Mouse (Mus musculus) cerebellum, postnatal 36 days (tissue): ENCODE measurements around the gene Slc25a23.
"Not testable (repeated sequence)": the region's sequence is repeated elsewhere in the genome, so short reads cannot be mapped to it uniquely, and the experiment has no call there.

Experiments
- DNase-seq, 2 experiments: peaks; one replicate each; pipeline ENCODE4 v3.0.0; 2021 to 2022; ENCODE audit warnings: mixed read lengths in 2 of 2

The Slc25a23 gene

DNA sequence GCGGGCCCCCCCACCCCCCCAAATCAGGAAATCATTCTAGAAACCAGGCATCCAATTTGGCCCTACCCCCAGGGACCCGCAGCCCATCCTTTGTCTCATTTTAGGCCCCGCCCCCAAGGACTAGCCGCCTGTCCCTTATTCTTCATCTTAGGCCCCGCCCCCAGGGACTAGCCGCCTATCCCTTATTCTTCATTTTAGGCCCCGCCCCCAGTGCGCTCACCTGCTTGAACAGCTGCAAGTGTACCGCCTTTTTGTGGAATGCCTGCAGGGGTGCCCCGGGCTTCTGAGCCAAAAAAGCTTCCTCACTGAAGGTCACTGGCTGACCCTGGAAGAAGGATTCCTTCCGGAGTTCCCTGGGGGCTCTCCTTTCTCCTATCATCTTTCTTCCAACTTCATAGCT is 11.0 kb upstream of the Slc25a23 start:
- no peak for DNase-seq

- DNase-seq, result no peak
Measured at GRCm38 (mm10) chr17:57070272-57070671, 10.6 kb upstream of the Slc25a23 start.

DNA sequence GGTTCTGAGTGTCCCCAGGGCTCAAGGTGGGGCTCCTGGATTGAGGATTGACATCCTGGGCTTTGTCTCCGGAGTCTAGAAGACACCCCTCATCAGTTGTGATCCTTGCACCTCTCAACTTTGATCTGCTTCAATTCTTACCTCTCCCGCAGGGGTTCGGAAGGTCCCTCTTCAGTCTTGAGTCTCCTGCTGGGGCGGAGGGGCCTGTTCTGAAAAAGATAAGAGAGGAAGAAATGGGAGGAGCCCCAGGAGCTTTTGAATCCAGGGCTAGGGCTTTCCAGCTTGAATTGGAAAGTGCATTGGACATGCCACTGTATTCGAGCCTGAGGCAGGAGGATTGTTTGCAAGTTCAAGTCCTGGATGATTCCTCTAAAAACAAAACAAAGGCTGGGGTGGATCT is 7.2 kb upstream of the Slc25a23 start:
- DNase-seq, result no peak

DNA sequence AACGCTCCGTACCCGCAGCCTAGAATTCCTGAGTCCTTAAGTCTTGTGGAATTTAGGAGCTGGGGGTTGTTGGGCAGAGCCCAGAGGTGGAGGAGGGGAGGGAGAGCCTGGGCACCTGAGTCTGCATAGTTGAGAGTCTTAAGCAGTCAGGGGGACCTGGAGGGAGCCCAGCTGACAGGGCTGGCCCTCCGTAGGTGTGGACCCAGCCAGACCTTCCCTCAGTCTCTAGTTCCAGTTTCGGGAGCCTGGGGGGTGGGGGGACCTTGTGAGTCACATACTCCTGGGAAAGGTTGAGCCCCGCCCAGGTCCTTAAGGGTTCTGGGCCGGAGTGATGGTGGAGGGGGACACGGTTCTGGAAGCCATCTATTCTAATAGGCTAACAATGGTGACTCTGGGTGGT is 3.4 kb upstream of the Slc25a23 start:
- DNase-seq, result no peak

DNA sequence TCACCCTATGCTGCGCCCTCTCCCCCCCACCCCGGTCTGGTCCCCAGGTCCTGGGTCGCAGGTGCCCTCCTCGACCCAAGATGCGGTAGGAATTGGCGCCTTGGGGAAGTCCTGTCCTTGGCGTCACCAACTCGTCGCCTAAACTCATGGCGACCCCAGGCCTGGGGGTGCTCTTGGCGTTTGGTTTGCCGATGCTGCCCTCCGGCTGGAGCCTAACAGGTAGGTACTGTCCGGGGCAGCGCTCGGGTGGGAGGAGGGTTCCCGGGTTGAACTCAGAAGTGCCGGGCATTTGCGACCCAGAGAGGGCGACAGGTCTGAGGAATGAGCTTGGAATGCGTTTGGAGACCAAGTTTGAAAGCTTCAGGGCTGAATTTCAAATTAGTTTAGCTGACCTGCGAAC is 2.9 kb upstream of the Slc25a23 start:
- no peak for DNase-seq

GRCm38 (mm10) chr17:57062011-57062521 is 2.4 kb upstream of the Slc25a23 start:
- peak in 1 of 2 experiments; percentile 56 for DNase-seq

DNA sequence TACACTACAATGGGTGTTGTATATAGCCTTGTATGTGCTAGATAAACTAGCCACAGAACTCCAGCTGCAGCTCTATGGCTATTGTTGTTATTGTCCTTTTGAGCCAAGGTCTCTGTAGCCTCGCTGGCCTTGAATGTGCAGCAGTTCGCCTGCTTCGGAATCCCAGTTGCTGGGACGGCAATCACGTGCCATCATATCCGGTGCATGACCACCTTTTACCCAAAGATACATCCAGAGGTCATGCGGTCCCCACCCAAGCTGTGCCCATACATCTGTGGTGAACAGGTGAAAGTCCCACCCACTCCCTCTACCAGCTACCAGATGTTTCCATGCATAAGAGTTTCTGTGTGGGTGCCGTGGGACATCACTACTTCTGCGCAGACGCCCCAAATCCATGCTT is 1.4 kb upstream of the Slc25a23 start:
- DNase-seq, result no peak

DNA sequence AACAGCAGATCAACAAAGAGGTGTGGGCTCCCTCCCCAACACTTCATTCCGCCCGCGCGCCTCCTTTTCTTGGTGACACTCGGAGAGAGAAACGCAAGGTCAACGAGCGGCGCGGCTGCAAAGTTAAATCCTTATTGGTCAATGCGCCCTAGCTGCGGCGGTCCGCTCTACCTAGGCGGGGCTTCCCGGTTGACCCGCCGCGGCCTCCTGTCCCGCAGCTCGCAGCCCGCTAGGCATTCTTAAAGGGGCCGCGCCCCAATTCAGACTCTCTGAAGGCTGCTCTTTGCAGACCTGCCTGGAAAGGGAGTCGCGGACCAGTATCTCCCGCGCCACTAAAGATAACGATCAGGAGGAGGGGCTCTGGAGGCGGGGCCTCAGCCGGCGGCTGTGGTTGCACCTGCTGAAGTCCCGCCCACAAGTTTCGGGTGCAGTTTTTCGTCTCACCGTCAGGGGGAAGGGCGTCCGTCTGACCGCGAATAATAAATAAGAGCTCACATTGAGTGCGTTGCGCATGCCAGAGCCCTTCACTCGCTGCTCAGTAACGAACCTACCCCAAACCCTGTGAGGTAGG is 653 bp upstream of the Slc25a23 start:
- DNase-seq, result peak; percentile 96 to 98

GRCm38 (mm10) chr17:57058891-57059485 is 675 bp downstream of the Slc25a23 start, which contains the start of gene Crb3:
TSS of gene Crb3 (plus strand) at chr17:57059105.
- DNase-seq, result peak; percentile 49 to 53

GRCm38 (mm10) chr17:57056246-57056645 is 3.4 kb downstream of the Slc25a23 start:
- no peak for DNase-seq

DNA sequence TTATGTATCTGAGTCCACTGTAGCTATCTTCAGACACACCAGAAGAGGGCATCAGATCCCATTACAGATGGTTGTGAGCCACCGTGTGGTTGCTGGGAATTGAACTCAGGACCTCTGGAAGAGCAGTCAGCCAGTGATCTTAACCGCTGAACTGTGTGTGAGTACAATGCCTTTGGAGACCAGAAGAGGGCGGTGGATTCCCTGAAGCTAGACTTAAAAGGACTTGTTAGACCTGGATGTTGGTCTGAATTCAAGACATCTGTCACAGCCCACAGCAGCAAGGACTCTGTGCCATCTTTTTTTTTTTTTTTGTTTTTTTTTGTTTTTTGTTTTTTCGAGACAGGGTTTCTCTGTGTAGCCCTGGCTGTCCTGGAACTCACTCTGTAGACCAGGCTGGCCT is 8.0 kb downstream of the Slc25a23 start:
- not testable (repeated sequence) for DNase-seq

DNA sequence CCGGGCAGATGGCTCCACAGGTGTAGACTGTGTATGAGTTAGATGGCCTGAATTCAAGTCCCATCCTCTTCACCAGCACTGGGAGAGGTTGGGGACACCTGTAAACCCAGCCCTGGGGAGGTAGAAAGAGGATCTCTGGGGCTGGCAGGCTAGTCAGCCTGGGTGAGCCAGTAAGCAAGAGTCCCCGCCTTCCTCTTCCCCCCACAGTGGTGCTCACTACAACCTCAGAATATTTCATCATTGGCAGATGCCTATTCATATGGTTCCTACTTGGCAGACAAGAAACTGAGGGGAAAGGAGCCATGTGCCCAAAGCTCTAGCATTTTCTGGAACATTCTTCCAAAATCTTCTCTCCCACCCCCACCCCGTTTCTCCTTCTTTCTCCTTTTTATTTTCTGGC is 10.8 kb downstream of the Slc25a23 start:
- DNase-seq, result no peak

GRCm38 (mm10) chr17:57047406-57047805 is 12.3 kb downstream of the Slc25a23 start:
- DNase-seq, result no peak

DNA sequence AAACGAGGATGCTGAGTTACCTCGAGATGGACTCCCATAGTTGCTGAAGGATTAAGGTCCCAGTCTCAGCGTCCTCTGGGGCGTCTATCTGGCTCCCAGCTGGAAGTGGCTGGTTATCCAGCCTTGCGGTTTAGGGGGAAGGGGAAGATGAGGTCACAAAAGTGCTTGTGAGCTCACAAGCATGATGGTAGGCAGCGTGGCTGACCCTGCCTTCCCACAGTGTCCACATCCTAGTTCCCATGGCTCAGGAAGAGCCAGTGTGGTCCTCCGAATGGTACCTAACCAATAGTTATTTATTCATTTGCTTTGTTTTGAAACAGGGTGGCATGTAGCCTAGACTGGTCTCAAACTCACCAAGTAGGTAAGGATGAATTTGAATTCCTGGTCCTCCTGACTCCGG is 18.1 kb downstream of the Slc25a23 start, which contains the start of gene Slc25a41:
Slc25a41 (minus strand) TSS at position 101 of the 400 bp plus-strand sequence.
- DNase-seq, result no peak

- DNase-seq, result no peak
Measured at GRCm38 (mm10) chr17:57038978-57039377, 20.7 kb downstream of the Slc25a23 start.

DNA sequence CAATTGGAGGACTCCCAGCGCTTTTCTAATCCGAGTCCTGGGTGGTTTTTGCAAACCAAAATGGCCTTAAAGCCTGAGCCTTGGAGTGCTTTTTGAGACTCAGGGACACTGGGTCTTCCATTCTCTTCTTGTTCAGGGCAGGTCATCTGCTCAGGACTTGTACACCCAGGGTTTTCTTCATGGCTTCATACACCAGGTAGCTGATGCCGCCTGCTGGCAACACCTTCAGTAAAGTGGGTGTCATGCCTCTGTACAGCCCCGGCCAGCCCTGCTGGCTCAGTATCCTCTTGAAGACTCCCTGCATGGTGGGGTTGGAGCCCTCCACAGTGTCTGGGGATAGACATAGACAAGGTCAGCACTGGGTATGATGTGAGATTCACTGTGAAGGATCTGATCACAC is 26.8 kb downstream of the Slc25a23 start:
- DNase-seq, result no peak

- DNase-seq, result peak; percentile 98 to 100
Measured at GRCm38 (mm10) chr17:57031661-57032420, 27.8 kb downstream of the Slc25a23 start.

GRCm38 (mm10) chr17:57030931-57031660 is 28.6 kb downstream of the Slc25a23 start, which contains the start of gene Khsrp:
TSS of gene Khsrp (minus strand) at chr17:57031522.
- DNase-seq, result peak; percentile 31 to 53

DNA sequence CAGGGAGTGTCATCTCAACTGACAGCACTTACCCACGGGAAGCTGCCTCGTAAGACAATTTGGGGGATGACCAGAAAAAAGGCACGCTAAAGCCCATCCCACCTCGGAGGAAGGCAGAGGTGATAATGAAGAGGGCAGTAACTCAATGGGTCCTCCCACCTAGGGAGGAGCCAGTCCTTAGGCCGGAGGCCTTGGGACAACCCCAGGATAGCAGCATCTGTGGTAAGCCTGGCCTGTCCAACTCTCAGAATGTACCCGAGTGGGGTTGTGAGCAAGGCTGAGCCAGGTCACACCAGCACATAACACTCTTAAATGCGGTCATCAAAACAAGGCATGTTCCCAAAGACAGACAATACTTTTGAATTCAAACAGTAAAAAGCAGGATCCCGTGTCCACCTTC is 30.0 kb downstream of the Slc25a23 start:
- DNase-seq, result no peak

DNA sequence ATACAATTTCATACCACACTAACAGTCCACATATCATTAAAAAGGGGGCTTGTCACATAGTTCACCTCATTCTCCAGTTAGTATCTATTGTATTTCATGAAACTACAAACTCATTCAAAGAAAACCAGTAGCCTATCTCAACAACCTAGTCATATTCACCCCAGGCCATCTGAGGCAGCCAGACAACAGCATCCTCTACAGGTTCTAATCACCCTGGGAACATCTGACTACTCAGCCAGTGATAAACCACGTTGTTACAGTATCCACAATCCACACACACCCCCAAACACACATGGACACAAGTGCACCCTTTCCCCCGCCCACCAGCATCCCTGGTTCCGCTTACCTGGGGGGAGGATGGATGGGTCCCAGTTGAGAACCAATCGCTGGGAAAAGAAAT is 32.2 kb downstream of the Slc25a23 start:
- no peak for DNase-seq

DNA sequence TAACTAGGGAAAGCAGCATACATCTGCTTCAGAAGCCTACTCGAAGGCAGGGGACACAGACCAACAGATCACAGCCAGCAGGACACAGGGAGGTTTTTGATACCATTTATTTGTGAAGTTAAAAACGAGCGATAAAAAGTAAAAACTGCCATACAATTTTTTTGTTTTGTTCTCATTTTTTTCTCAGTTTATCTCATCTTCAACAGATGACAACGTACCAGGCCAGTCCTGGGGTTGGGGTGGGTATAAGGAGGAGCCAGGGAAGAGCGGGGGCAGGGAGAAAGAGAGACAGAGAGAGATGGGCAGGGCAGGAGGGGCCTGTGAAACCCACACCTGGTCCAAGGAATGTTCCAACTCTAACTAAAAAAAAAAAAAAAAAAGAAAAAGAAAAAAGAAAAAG is 38.7 kb downstream of the Slc25a23 start:
- no peak for DNase-seq

- DNase-seq, result no peak
Measured at GRCm38 (mm10) chr17:57019693-57020092, 40.0 kb downstream of the Slc25a23 start.

- DNase-seq, result no peak
Measured at GRCm38 (mm10) chr17:57012245-57012795, 47.3 kb downstream of the Slc25a23 start.
